Mouse (Mus musculus): Measurements from ENCODE around the gene Hoxd9. TPM values are rescaled to one million over a fixed set of nuclear protein-coding genes. Genes with fewer than 3 reads are reported as not detected.
A peak's percentile ranks its signal among the peaks of the same experiment; 100 is the strongest.

Gene Hoxd9
- polyA plus RNA-seq, 1 experiment from 2014 or later = 0.34 TPM

- Histone ChIP-seq H3K4me3 (ENCODE audit: low read depth, low read length) (no peak overlapping the region), H3K4me2 (replicated peaks; ENCODE audit: low read depth) (no peak overlapping the region), H3K27me3 (ENCODE audit: control insufficient read depth, insufficient read depth, low read length) (peaks cover 24% of the 10 kb centered on the region; the same call in 1 of the 2 replicates), H3K27ac (replicated peaks) (no peak overlapping the region), H3K36me3 (ENCODE audit: control insufficient read depth, insufficient read depth, low read length) (no peaks in the 10 kb centered on the region), H3K9me3 (ENCODE audit: control insufficient read depth, low read length) (no peaks in the 10 kb centered on the region), H3K9ac (ENCODE audit: low read length) (no peak overlapping the region), H3K4me1 (replicated peaks; ENCODE audit: control insufficient read depth, insufficient read depth) (no peaks in the 10 kb centered on the region)
- TF ChIP-seq CTCF (IDR thresholded peaks at IDR 0.05; ENCODE audit: low read depth) (no peak), EP300 (optimal IDR thresholded peaks at IDR 0.05) (no peak)
- no peak for DNase-seq (ENCODE audit: low spot score)
- ATAC-seq (ENCODE audit: low FRiP score, low TSS enrichment) = no peak
- WGBS = 51% methylated on average over 7 of the region's 7 CpGs
Observed at GRCm38 (mm10) chr2:74724244-74725015, 26.9 kb downstream of the Hoxd9 start.

DNA sequence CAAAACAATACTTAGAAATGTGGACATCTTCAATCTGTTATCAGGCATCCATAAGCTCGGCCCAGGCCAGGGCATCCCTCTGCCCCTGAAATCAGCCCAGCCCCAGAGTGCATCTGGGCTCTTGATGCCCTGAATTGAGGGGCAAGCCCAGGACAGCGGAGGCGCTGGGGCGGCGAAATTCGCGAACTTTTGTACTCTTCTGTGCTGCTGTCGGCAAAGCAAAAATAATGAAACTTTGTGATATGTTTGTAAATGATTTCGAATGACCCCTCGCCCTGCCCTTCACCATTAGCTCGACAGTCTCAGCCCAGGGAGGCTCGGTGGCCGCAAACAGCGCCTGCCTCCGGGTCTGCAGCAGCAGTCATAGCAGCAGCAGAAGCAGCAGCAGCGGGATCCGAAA is 27.6 kb downstream of the Hoxd9 start:
- Histone ChIP-seq H3K4me1 (replicated peaks; ENCODE audit: control insufficient read depth, insufficient read depth) (no peaks in the 10 kb centered on the region), H3K27ac (replicated peaks) (no peak overlapping the region), H3K9me3 (ENCODE audit: control insufficient read depth, low read length) (no peaks in the 10 kb centered on the region), H3K9ac (ENCODE audit: low read length) (no peak overlapping the region), H3K4me3 (ENCODE audit: low read depth, low read length) (no peak overlapping the region), H3K4me2 (replicated peaks; ENCODE audit: low read depth) (no peak overlapping the region), H3K27me3 (ENCODE audit: control insufficient read depth, insufficient read depth, low read length) (peaks cover 24% of the 10 kb centered on the region; the same call in 1 of the 2 replicates), H3K36me3 (ENCODE audit: control insufficient read depth, insufficient read depth, low read length) (no peaks in the 10 kb centered on the region)
- DNase-seq (ENCODE audit: low spot score) (no peak), ATAC-seq (ENCODE audit: low FRiP score, low TSS enrichment) (no peak)
- 21% methylated on average over 17 of the region's 17 CpGs for WGBS
- no peak for TF ChIP-seq EP300 (optimal IDR thresholded peaks at IDR 0.05)
- TF ChIP-seq CTCF (IDR thresholded peaks at IDR 0.05; ENCODE audit: low read depth) = no peak

DNA sequence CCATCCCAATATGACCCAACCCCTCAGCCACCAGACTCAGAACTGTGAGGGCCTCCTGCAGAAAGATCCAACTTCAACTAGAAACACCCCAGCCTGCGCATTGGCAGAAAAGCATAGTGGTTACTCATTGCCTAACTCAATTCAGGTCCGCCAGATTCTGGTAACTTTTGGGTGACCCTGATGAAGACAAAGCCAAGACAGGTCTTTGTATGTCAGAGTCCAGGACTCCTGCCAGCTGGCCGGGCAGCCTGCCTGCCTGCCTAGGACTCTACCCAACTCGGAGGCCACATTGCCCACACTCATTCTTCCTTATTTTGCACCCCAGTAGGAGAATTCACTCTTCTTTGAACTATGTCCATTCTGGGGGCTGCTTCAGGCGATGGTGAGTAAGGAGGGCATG is 29.0 kb downstream of the Hoxd9 start, which contains the start of gene Gm28230:
Gene Gm28230, plus strand, starts transcription at position 178 of the 400 bp plus-strand sequence.
- Histone ChIP-seq H3K9ac (ENCODE audit: low read length) (no peak within 1 kb of the TSS), H3K36me3 (ENCODE audit: control insufficient read depth, insufficient read depth, low read length) (no peaks in the 10 kb centered on the region), H3K4me1 (replicated peaks; ENCODE audit: control insufficient read depth, insufficient read depth) (no peaks in the 10 kb centered on the region), H3K9me3 (ENCODE audit: control insufficient read depth, low read length) (no peaks in the 10 kb centered on the region), H3K27ac (replicated peaks) (no peak within 1 kb of the TSS), H3K4me2 (replicated peaks; ENCODE audit: low read depth) (peak within 1 kb of the TSS; percentile 23; the same call in 1 of the 2 replicates), H3K27me3 (ENCODE audit: control insufficient read depth, insufficient read depth, low read length) (peaks cover 35% of the 10 kb centered on the region), H3K4me3 (ENCODE audit: low read depth, low read length) (peak within 1 kb of the TSS; percentile 12)
- TF ChIP-seq EP300 (optimal IDR thresholded peaks at IDR 0.05) (no peak), CTCF (IDR thresholded peaks at IDR 0.05; ENCODE audit: low read depth) (no peak)
- ATAC-seq (ENCODE audit: low FRiP score, low TSS enrichment) (no peak), DNase-seq (ENCODE audit: low spot score) (no peak)
- WGBS = 30% methylated on average over 5 of the region's 5 CpGs

DNA sequence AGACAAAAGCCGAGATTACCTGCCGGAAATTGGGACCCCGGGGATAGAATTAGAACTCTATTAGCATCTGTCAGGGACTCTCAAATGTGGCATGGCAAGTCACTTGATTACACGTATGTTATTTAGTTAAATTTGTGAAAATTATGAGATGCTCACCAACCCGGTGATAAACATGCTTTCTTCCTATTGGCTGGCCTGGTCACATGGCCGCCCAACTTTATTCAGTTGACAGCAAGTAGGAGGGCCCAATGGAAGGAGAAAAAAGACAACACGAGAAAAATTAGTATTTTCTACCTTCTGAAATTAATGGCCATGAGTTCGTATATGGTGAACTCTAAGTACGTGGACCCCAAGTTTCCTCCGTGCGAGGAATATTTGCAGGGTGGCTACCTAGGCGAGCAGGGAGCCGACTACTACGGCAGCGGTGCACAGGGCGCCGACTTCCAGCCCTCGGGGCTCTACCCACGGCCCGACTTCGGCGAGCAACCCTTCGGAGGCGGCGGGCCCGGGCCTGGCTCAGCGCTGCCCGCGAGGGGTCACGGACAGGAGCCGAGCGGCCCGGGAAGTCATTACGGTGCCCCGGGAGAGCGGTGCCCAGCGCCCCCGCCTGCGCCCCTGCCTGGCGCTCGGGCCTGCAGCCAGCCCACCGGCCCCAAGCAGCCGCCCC is 29.6 kb downstream of the Hoxd9 start:
- no peak overlapping the region for H3K9ac ChIP-seq (ENCODE audit: low read length)

GRCm38 (mm10) chr2:74727640-74728302 is 30.2 kb downstream of the Hoxd9 start:
- DNase-seq (ENCODE audit: low spot score) = no peak
- H3K9ac ChIP-seq (ENCODE audit: low read length) = no peak overlapping the region
- H3K4me3 ChIP-seq (ENCODE audit: low read depth, low read length) = peak overlapping the region; percentile 12
- WGBS = 12% methylated on average over 25 of the region's 25 CpGs
- H3K9me3 ChIP-seq (ENCODE audit: control insufficient read depth, low read length) = no peaks in the 10 kb centered on the region
- peaks cover 32% of the 10 kb centered on the region for H3K27me3 ChIP-seq (ENCODE audit: control insufficient read depth, insufficient read depth, low read length)
- no peak for TF ChIP-seq CTCF (IDR thresholded peaks at IDR 0.05; ENCODE audit: low read depth)
- no peak for TF ChIP-seq EP300 (optimal IDR thresholded peaks at IDR 0.05)
- H3K36me3 ChIP-seq (ENCODE audit: control insufficient read depth, insufficient read depth, low read length) = no peaks in the 10 kb centered on the region
- H3K4me2 ChIP-seq (replicated peaks; ENCODE audit: low read depth) = 0 out of 2 replicates have a peak overlapping the region, but pooled peaks have one; percentile 23
- no peaks in the 10 kb centered on the region for H3K4me1 ChIP-seq (replicated peaks; ENCODE audit: control insufficient read depth, insufficient read depth)
- ATAC-seq (ENCODE audit: low FRiP score, low TSS enrichment) = 0 out of 2 replicates have a peak, but pooled peaks have one; percentile 12
- no peak overlapping the region for H3K27ac ChIP-seq (replicated peaks)

More for the DNA sequence above, 29.6 kb downstream of the Hoxd9 start:
- no peaks in the 10 kb centered on the region for H3K9me3 ChIP-seq (ENCODE audit: control insufficient read depth, low read length)
- peak overlapping the region; percentile 12 for H3K4me3 ChIP-seq (ENCODE audit: low read depth, low read length)
- no peaks in the 10 kb centered on the region for H3K36me3 ChIP-seq (ENCODE audit: control insufficient read depth, insufficient read depth, low read length)
- ATAC-seq (ENCODE audit: low FRiP score, low TSS enrichment) = 0 out of 2 replicates have a peak, but pooled peaks have one; percentile 15
- H3K4me1 ChIP-seq (replicated peaks; ENCODE audit: control insufficient read depth, insufficient read depth) = no peaks in the 10 kb centered on the region
- peak overlapping the region; percentile 23; the same call in 1 of the 2 replicates for H3K4me2 ChIP-seq (replicated peaks; ENCODE audit: low read depth)
- no peak for TF ChIP-seq EP300 (optimal IDR thresholded peaks at IDR 0.05)
- no peak for TF ChIP-seq CTCF (IDR thresholded peaks at IDR 0.05; ENCODE audit: low read depth)
- peaks cover 31% of the 10 kb centered on the region for H3K27me3 ChIP-seq (ENCODE audit: control insufficient read depth, insufficient read depth, low read length)
- 12% methylated on average over 37 of the region's 43 CpGs for WGBS
- DNase-seq (ENCODE audit: low spot score) = no peak
- no peak overlapping the region for H3K27ac ChIP-seq (replicated peaks)
